Mouse (Mus musculus) Patski (cell line): ENCODE results near the gene Itpr2. TPM values are rescaled to one million over a fixed set of nuclear protein-coding genes. Genes with fewer than 3 reads are reported as not detected.
"Not testable (repeated sequence)": the region's sequence is repeated elsewhere in the genome, so short reads cannot be mapped to it uniquely, and the experiment has no call there.

Experiments
- ATAC-seq: fragments of 100-300 bp; one replicate; pipeline ENCODE4 v1.8.0; 2021
- CTCF ChIA-PET: fragments of 350-600 bp; sonication (Branson Sonifier 250); formaldehyde crosslinking; loops from one replicate; lab custom pipeline; 2022; ENCODE audit warnings: inconsistent platforms; lab: Charles Lee
- POLR2A ChIA-PET: fragments of 350-600 bp; sonication (Branson Sonifier 250); formaldehyde crosslinking; loops from one replicate; lab custom pipeline; 2022; ENCODE audit warnings: antibody characterized with exemption, inconsistent platforms; lab: Charles Lee
- DNase-seq: peaks from one replicate; pipeline ENCODE4 v3.0.0-alpha.2; 2011; ENCODE audit warnings: low read depth, low spot score
- H3K27me3 ChIP-seq: fragments of 371-371 bp; one replicate; pipeline ENCODE4 v1.5.1; 2021
- CTCF ChIP-seq: fragments of 100-300 bp; IDR thresholded peaks from one replicate; pipeline ENCODE4 v1.5.1; 2021
- in situ Hi-C: fragments of 300-500 bp; cut with MboI; formaldehyde crosslinking; loops from 3 replicates; pipeline ENCODE4 v1.11.1; 2018; ENCODE audit warnings: low pct_unique_long_range_greater_than_20kb, mixed read lengths
- polyA plus RNA-seq: library from polyadenylated mRNA; unstranded; gene quantifications from one replicate; pipeline ENCODE4 v1.2.3, GENCODE M21; 2021

Itpr2 gene
- polyA plus RNA-seq, 1 experiment from 2014 or later: 12.7 TPM

GRCm38 (mm10) chr6:146474166-146474565 lies 27.9 kb downstream of the Itpr2 start:
- TF ChIP-seq CTCF: no peak
- no peaks in the 10 kb centered on the region for H3K27me3 ChIP-seq
- POLR2A ChIA-PET: no interaction called here
- DNase-seq (no peak), ATAC-seq (no peak)
- CTCF ChIA-PET: no interaction called here
- in situ Hi-C loops: no loop called here

- DNase-seq (no peak), ATAC-seq (no peak)
- no peaks in the 10 kb centered on the region for H3K27me3 ChIP-seq
- CTCF ChIA-PET: interaction anchor here (1.1 to 1.3 kb wide), 2 partner anchors 12 to 22 kb away, joined by 3 read pairs; no protein-coding TSS in a partner anchor
- POLR2A ChIA-PET: interaction anchor here (1.5 kb wide), 1 partner anchor 8 kb away, joined by 3 read pairs; no protein-coding TSS in a partner anchor
- TF ChIP-seq CTCF: no peak
- in situ Hi-C loops: no loop called here
Measured at GRCm38 (mm10) chr6:146473216-146473955, 28.6 kb downstream of the Itpr2 start.

- TF ChIP-seq CTCF: no peak
- no peak for DNase-seq
- in situ Hi-C loops: no loop called here
- H3K27me3 ChIP-seq: no peaks in the 10 kb centered on the region
- CTCF ChIA-PET: no interaction called here
- no peak for ATAC-seq
- POLR2A ChIA-PET: no interaction called here
Measured at GRCm38 (mm10) chr6:146470378-146470777, 31.6 kb downstream of the Itpr2 start.

DNA sequence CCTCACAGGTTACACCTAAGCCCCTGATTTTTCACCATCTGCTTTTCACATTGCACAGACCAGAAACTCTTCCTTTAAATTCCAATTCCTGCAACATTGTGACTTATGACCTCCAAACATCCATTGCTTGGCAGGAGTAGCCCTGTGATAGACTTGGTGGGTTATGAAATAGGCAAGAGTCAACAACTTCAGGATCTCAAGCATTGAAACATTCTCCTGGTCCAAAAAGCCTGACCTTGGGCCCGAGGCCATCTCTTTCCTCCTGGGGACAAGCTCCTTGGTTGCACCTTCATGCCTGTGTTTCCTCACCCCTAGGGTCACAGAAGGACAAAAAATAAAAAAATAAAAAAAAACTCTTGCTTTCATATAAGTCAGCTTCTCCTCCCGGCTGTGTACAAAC lies 32.1 kb downstream of the Itpr2 start:
- in situ Hi-C loops: no loop called here
- POLR2A ChIA-PET: no interaction called here
- no peak for DNase-seq

GRCm38 (mm10) chr6:146468361-146468760 lies 33.7 kb downstream of the Itpr2 start:
- ChIA-PET CTCF (interaction anchor here (0.7 kb wide), 2 partner anchors 8 to 17 kb away, joined by 3 read pairs; no protein-coding TSS in a partner anchor), POLR2A (no interaction called here)
- in situ Hi-C loops: no loop called here
- no peaks in the 10 kb centered on the region for H3K27me3 ChIP-seq
- TF ChIP-seq CTCF: no peak
- ATAC-seq: no peak
- no peak for DNase-seq

More for the DNA sequence above, 32.1 kb downstream of the Itpr2 start:
- no peak for TF ChIP-seq CTCF
- CTCF ChIA-PET: no interaction called here
- no peaks in the 10 kb centered on the region for H3K27me3 ChIP-seq
- no peak for ATAC-seq

DNA sequence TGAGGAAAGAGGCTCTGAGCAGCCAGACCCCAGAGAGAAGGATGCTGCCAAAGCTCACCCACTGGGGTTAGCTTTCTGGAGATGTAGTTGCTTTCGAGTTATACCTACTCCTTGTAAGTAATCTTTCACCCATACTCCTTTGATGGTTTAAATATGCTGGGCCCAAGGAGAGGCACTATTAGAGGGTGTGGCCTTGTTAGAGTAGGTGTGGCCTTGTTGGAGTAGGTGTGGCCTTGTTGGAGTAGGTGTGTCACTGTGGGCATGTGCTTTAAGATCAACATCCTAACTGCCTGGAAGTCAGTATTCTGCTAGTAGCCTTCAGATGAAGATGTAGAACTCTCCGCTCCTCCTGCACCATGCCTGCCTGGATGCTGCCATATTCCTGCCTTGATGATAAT lies 37.4 kb downstream of the Itpr2 start:
- in situ Hi-C loops, DNase-seq, POLR2A ChIA-PET, CTCF ChIA-PET, H3K27me3 ChIP-seq, ATAC-seq: not testable (repeated sequence)

- TF ChIP-seq CTCF: no peak
- ATAC-seq (no peak), DNase-seq (no peak)
- CTCF ChIA-PET: no interaction called here
- in situ Hi-C loops: no loop called here
- H3K27me3 ChIP-seq: no peaks in the 10 kb centered on the region
- POLR2A ChIA-PET: no interaction called here
Measured at GRCm38 (mm10) chr6:146464014-146464644, 37.9 kb downstream of the Itpr2 start.

- in situ Hi-C loops: no loop called here
- DNase-seq: no peak
Measured at GRCm38 (mm10) chr6:146460936-146461335, 41.1 kb downstream of the Itpr2 start.

DNA sequence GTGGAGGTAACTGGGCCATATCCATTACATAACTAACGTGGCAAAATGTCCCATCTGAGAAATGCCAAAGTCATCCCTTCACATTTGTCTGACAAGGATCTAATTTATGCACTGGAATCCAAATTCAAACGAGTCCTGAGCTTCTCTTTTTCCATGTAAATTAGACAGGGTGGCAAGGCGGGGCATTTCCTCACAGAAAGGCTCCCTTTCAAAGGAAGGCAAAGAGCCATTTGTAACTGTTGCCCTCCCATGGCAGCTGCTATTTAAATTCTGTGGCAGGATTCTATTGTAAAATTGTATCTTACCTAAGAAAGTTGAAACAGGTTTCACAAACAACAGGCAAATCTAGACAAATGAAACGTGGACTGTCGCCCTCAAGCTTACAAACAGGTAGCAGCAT lies 43.6 kb downstream of the Itpr2 start:
- ATAC-seq: no peak
- H3K27me3 ChIP-seq: no peaks in the 10 kb centered on the region
- ChIA-PET CTCF (no interaction called here), POLR2A (interaction anchor here (1.1 kb wide), 1 partner anchor 20 kb away, joined by 3 read pairs; no protein-coding TSS in a partner anchor)
- no peak for DNase-seq
- in situ Hi-C loops: no loop called here
- no peak for TF ChIP-seq CTCF

More at GRCm38 (mm10) chr6:146460936-146461335, 41.1 kb downstream of the Itpr2 start:
- ChIA-PET CTCF (interaction anchor here (1.2 to 1.6 kb wide), 2 partner anchors 16 to 22 kb away, joined by 3 read pairs; no protein-coding TSS in a partner anchor), POLR2A (no interaction called here)
- TF ChIP-seq CTCF: no peak
- no peaks in the 10 kb centered on the region for H3K27me3 ChIP-seq
- no peak for ATAC-seq

DNA sequence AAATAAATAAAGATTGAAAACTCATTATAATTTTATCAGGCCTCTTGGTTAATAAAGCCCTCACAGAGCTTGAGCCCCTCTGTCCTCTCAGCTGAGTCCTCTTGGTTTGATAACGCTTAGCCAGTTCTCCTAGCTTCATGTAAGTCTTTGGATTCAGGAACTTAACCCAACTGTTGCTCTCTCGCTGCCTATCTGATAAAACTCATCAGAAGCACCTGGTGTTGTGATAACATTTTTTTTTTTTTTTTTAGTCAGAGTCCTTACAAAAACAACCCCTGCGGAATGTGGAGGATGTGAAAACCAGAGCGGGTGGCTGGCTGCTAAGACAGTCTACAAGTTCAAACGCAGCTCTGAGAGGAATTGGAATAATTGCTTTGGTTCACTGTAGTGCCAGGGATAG lies 45.3 kb downstream of the Itpr2 start:
- ChIA-PET POLR2A (no interaction called here), CTCF (interaction anchor here (1.3 kb wide), 1 partner anchor 50 kb away, joined by 3 read pairs; no protein-coding TSS in a partner anchor)
- TF ChIP-seq CTCF: no peak
- no peak for DNase-seq
- in situ Hi-C loops: no loop called here
- H3K27me3 ChIP-seq: no peaks in the 10 kb centered on the region
- no peak for ATAC-seq
